Mouse (Mus musculus) retina, adult 2 months (tissue): ENCODE data around the gene Nrxn2.

ENCODE experiments used
- DNase-seq: peaks from one replicate; pipeline ENCODE4 v3.0.0-alpha.2; 2012; ENCODE audit warnings: low read depth, low spot score

Gene Nrxn2

GRCm38 (mm10) chr19:6518601-6519000, 100.1 kb downstream of the Nrxn2 start:
- no peak for DNase-seq

GRCm38 (mm10) chr19:6519483-6519882, 101.0 kb downstream of the Nrxn2 start:
- no peak for DNase-seq

- no peak for DNase-seq
These were observed 103.1 kb downstream of the Nrxn2 start for GRCm38 (mm10) chr19:6521630-6522029.

GRCm38 (mm10) chr19:6522289-6522688, 103.8 kb downstream of the Nrxn2 start:
- DNase-seq, result no peak

GRCm38 (mm10) chr19:6525023-6525422, 106.5 kb downstream of the Nrxn2 start:
- no peak for DNase-seq

- DNase-seq, result no peak
These were observed 107.5 kb downstream of the Nrxn2 start for GRCm38 (mm10) chr19:6526010-6526409.

GRCm38 (mm10) chr19:6527439-6527838, 108.9 kb downstream of the Nrxn2 start:
- DNase-seq, result no peak

- no peak for DNase-seq
These were observed 109.5 kb downstream of the Nrxn2 start for GRCm38 (mm10) chr19:6527839-6528531.

GRCm38 (mm10) chr19:6529265-6529985, 110.9 kb downstream of the Nrxn2 start:
- DNase-seq, result no peak

GRCm38 (mm10) chr19:6530359-6530758, 111.8 kb downstream of the Nrxn2 start:
- no peak for DNase-seq

GRCm38 (mm10) chr19:6531011-6531631, 112.6 kb downstream of the Nrxn2 start:
- DNase-seq, result no peak

- no peak for DNase-seq
These were observed 113.4 kb downstream of the Nrxn2 start for GRCm38 (mm10) chr19:6531832-6532471.

GRCm38 (mm10) chr19:6532656-6533055, 114.1 kb downstream of the Nrxn2 start:
- DNase-seq, result no peak

- DNase-seq, result no peak
These were observed 115.0 kb downstream of the Nrxn2 start for GRCm38 (mm10) chr19:6533290-6534117.

GRCm38 (mm10) chr19:6534118-6534415, 115.5 kb downstream of the Nrxn2 start:
- DNase-seq, result no peak

- no peak for DNase-seq
These were observed 117.7 kb downstream of the Nrxn2 start for GRCm38 (mm10) chr19:6536201-6536600.

- no peak for DNase-seq
These were observed 118.2 kb downstream of the Nrxn2 start for GRCm38 (mm10) chr19:6536696-6537095.

GRCm38 (mm10) chr19:6537526-6537925, 119.0 kb downstream of the Nrxn2 start:
- no peak for DNase-seq

GRCm38 (mm10) chr19:6538546-6538945, 120.0 kb downstream of the Nrxn2 start:
- no peak for DNase-seq

GRCm38 (mm10) chr19:6539592-6539991, 121.1 kb downstream of the Nrxn2 start:
- no peak for DNase-seq

- no peak for DNase-seq
These were observed 121.7 kb downstream of the Nrxn2 start for GRCm38 (mm10) chr19:6540191-6540590.

- DNase-seq, result no peak
These were observed 123.0 kb downstream of the Nrxn2 start for GRCm38 (mm10) chr19:6541521-6541920.
